Mouse (Mus musculus) gastrocnemius, postnatal 36 days (tissue): ENCODE data around the gene Spatc1l. TPM values are rescaled to one million over a fixed set of nuclear protein-coding genes. Genes with fewer than 3 reads are reported as not detected.

Experiments
- DNase-seq, 2 experiments: peaks; one replicate each; pipeline ENCODE4 v3.0.0; 2022
- intact Hi-C: fragments of 180-260 bp; cut with DNase I; formaldehyde crosslinking; loops from one replicate; pipeline ENCODE4 v1.15.1; 2025
- total RNA-seq, 2 experiments: library from RNA; stranded (reverse); gene quantifications; 2 replicates each; pipeline ENCODE4 v1.2.3; 2021

Spatc1l gene
- total RNA-seq, 2 experiments from 2014 or later = not detected

GRCm38 (mm10) chr10:76586190-76586589, 24.1 kb downstream of the Spatc1l start:
- intact Hi-C loops = no loop called here

DNA sequence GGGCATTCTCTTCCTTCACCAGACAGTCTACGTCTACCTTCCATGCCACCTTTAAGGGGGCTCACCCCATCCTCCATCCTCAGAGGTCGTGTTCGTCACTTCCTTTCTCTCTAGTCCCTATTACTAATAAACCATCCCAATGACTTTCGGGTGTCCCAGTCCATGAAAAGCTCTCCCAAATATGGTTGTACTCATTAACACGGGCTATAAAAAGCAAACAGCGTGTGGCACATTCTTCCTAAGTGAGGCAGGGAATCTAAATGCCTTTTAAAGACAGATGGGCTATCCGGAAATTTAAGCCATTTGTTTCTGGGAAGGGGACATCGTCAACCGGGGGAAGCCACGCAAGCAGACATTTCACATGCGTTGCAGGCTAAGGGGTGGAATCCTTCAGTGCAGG, 28.1 kb downstream of the Spatc1l start:
- intact Hi-C loops = no loop called here
- no peak for DNase-seq

More at GRCm38 (mm10) chr10:76586190-76586589, 24.1 kb downstream of the Spatc1l start:
- DNase-seq = no peak

- DNase-seq = no peak
- intact Hi-C loops = no loop called here
Measured at GRCm38 (mm10) chr10:76596338-76596737, 34.3 kb downstream of the Spatc1l start.

DNA sequence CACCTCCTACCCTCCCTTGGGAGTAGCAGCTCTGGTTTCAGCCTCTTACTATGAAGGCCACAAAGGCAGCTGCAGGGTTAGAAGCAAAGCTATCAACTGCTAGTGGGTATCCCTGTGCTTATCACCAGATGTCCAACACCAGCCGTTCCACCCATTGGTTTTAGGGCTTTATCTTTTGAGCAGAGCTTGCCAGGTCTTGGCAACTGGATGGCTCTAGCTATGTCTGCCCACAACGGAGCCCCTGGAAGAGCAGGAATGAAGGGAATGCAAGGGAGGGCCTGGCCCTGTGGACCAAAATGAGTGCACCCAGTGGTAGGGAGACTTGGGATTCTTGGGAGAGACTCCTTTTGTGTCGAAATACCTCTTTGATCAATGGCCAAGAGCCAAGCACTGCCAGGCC, 40.6 kb downstream of the Spatc1l start:
- intact Hi-C loops = no loop called here
- no peak for DNase-seq

GRCm38 (mm10) chr10:76612473-76612872, 50.4 kb downstream of the Spatc1l start:
- no peak for DNase-seq
- intact Hi-C loops = no loop called here

Other genes starting within 250 kb of the Spatc1l start
- 1 to 10 TPM; 3.9 to 5.3 TPM for gene Dip2a, start 217.0 kb upstream of the Spatc1l start, total RNA-seq
- gene AC141477.1, start 121.8 kb upstream of the Spatc1l start, total RNA-seq = not detected
- gene Pcnt, start 119.5 kb upstream of the Spatc1l start, total RNA-seq = 10 to 100 TPM; 55.0 to 58.1 TPM
- under 1 TPM in 1 of 2 experiments, not detected in 1; 0.22 TPM for gene 2610028H24Rik, start 113.2 kb upstream of the Spatc1l start, total RNA-seq
- 10 to 100 TPM; 14.5 to 17.6 TPM for gene Mcm3ap, start 93.3 kb upstream of the Spatc1l start, total RNA-seq
- gene Ybey, start 93.2 kb upstream of the Spatc1l start, total RNA-seq = 1 to 10 TPM; 3.3 to 3.6 TPM
- gene Lss, start 30.7 kb upstream of the Spatc1l start, total RNA-seq = 1 to 10 TPM; 5.0 to 8.1 TPM
- gene Ftcd, start 13.4 kb downstream of the Spatc1l start, total RNA-seq = not detected
- gene Col6a2, start 61.4 kb downstream of the Spatc1l start, total RNA-seq = 10 to 100 TPM; 69.4 to 92.0 TPM
- 10 to 100 TPM; 65.2 to 82.0 TPM for gene Col6a1, start 163.9 kb downstream of the Spatc1l start, total RNA-seq